Mouse (Mus musculus): ENCODE data around the gene Mrpl37. TPM values are rescaled to one million over a fixed set of nuclear protein-coding genes. Genes with fewer than 3 reads are reported as not detected.

Mrpl37 gene
- polyA plus RNA-seq, 1 experiment from 2014 or later: 87.8 TPM

DNA sequence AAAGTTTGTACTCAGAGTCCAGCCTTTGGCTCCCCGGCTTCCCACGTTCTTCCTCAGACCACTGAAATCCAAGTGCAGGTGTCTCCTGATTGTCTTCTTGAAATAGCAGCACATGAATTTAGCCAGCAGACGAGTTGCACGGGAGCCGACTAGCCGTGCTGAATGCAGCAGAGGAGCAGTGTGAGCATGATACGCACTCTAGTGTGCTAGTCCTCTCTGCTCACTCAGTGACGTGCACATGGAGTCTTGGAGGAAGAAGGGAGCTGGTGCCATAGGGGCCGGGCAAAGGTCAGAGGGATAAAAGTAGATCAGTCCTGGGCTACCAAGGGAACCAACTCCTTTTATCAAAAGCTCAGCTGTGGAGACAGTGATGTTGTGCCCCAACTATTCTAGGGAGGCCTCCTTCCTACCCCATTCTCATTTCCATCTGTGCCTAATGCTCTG is 52.8 kb downstream of the Mrpl37 start:
- Histone ChIP-seq H3K4me1 (peaks cover 70% of the 10 kb centered on the region), H3K36me3 (peaks cover 11% of the 10 kb centered on the region; the same call in 1 of the 2 replicates), H3K27ac (peak overlapping the region; percentile 71), H3K9ac (no peak overlapping the region), H3K9me3 (no peaks in the 10 kb centered on the region), H3K4me2 (no peak overlapping the region), H3K27me3 (no peaks in the 10 kb centered on the region), H3K4me3 (no peak overlapping the region)
- 62% methylated on average over 9 of the region's 9 CpGs for whole genome bisulfite sequencing
- no peak for ATAC-seq (ENCODE audit: insufficient number of reproducible peaks, low FRiP score, low TSS enrichment, low read depth)

DNA sequence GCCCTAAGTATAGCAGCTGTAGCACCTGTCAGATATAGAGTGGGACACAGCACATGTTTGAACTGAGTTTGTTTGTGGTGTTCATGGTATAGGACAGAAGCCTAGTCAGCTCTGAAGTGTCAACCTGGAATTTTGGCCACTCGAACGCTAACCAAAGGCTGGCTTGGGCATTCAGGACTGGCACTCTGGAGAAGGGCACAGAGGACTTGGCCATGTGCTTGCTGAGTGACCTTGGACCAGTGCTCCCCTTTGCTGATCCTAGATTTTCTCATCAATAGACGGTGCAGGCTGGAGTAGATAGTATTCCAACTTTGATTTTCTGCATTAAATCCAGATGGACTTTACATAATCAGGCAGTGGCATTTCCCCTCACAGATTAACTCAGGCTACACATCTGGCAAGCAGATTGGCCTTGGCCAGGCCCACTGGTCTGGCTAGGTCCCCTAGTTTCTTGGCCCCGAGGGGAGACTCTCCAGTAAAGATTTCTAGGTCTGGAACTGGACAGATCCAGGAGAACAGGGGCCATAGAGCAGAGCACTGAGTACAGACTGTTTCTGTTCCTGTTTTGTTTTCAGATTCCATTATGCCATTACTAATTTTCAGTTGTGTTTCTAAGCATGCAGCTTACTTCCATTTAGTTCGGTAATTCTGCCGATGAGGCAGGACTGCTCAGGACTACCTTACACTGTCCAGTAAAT is 53.4 kb downstream of the Mrpl37 start:
- peak overlapping the region; percentile 71 for H3K27ac ChIP-seq
- no peaks in the 10 kb centered on the region for H3K9me3 ChIP-seq
- peaks cover 11% of the 10 kb centered on the region; the same call in 1 of the 2 replicates for H3K36me3 ChIP-seq
- no peak overlapping the region for H3K4me3 ChIP-seq
- WGBS: 48% methylated on average over 6 of the region's 6 CpGs
- H3K9ac ChIP-seq: no peak overlapping the region
- H3K27me3 ChIP-seq: no peaks in the 10 kb centered on the region
- no peak for ATAC-seq (ENCODE audit: insufficient number of reproducible peaks, low FRiP score, low TSS enrichment, low read depth)
- no peak overlapping the region for H3K4me2 ChIP-seq
- peaks cover 64% of the 10 kb centered on the region for H3K4me1 ChIP-seq

DNA sequence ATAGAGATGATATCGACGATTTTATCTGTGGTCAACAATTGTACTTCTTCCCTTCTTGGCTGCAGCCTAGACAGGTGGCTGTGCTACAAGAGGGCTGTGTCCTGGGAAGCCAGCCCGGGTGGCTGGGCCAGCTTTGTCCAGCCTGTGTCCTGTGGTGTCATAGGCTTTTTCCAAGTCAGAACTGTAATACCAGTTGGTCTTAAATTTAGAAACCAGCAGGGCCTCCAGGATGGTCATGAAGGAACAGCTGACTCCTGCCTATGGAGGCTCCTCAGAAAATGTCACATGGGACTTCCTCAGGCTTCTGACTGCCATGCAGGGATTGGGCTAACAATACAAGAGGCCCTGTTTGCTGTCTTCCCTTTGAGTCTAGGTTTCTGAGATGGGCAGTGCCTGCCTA is 54.1 kb downstream of the Mrpl37 start:
- Histone ChIP-seq H3K36me3 (peaks cover 11% of the 10 kb centered on the region; the same call in 1 of the 2 replicates), H3K9ac (no peak overlapping the region), H3K4me2 (no peak overlapping the region), H3K4me3 (no peak overlapping the region), H3K27me3 (no peaks in the 10 kb centered on the region), H3K9me3 (no peaks in the 10 kb centered on the region), H3K4me1 (peaks cover 57% of the 10 kb centered on the region), H3K27ac (peak overlapping the region; percentile 71)
- 83% methylated on average over 3 of the region's 3 CpGs for WGBS
- ATAC-seq (ENCODE audit: insufficient number of reproducible peaks, low FRiP score, low TSS enrichment, low read depth): no peak

GRCm38 (mm10) chr4:107012005-107012478 is 54.6 kb downstream of the Mrpl37 start:
- peaks cover 11% of the 10 kb centered on the region; the same call in 1 of the 2 replicates for H3K36me3 ChIP-seq
- H3K4me2 ChIP-seq: no peak overlapping the region
- no peaks in the 10 kb centered on the region for H3K9me3 ChIP-seq
- H3K4me3 ChIP-seq: no peak overlapping the region
- no peak for ATAC-seq (ENCODE audit: insufficient number of reproducible peaks, low FRiP score, low TSS enrichment, low read depth)
- 57% methylated on average over 13 of the region's 13 CpGs for WGBS
- peaks cover 52% of the 10 kb centered on the region for H3K4me1 ChIP-seq
- no peaks in the 10 kb centered on the region for H3K27me3 ChIP-seq
- H3K27ac ChIP-seq: peak overlapping the region; percentile 71
- no peak overlapping the region for H3K9ac ChIP-seq

- peaks cover 11% of the 10 kb centered on the region; the same call in 1 of the 2 replicates for H3K36me3 ChIP-seq
- no peak overlapping the region for H3K9ac ChIP-seq
- peaks cover 50% of the 10 kb centered on the region for H3K4me1 ChIP-seq
- no peaks in the 10 kb centered on the region for H3K27me3 ChIP-seq
- no peak overlapping the region for H3K4me3 ChIP-seq
- no peak overlapping the region for H3K4me2 ChIP-seq
- WGBS: 80% methylated on average over 8 of the region's 8 CpGs
- ATAC-seq (ENCODE audit: insufficient number of reproducible peaks, low FRiP score, low TSS enrichment, low read depth): no peak
- H3K9me3 ChIP-seq: no peaks in the 10 kb centered on the region
- H3K27ac ChIP-seq: peak overlapping the region; percentile 71; the same call in 1 of the 2 replicates
Observed at GRCm38 (mm10) chr4:107011325-107012004, 55.2 kb downstream of the Mrpl37 start.

- no peak overlapping the region for H3K4me3 ChIP-seq
- H3K9ac ChIP-seq: no peak overlapping the region
- no peak overlapping the region for H3K27ac ChIP-seq
- H3K4me2 ChIP-seq: no peak overlapping the region
- peaks cover 11% of the 10 kb centered on the region; the same call in 1 of the 2 replicates for H3K36me3 ChIP-seq
- no peak for ATAC-seq (ENCODE audit: insufficient number of reproducible peaks, low FRiP score, low TSS enrichment, low read depth)
- 85% methylated on average over 7 of the region's 7 CpGs for WGBS
- peaks cover 48% of the 10 kb centered on the region for H3K4me1 ChIP-seq
- H3K9me3 ChIP-seq: no peaks in the 10 kb centered on the region
- H3K27me3 ChIP-seq: no peaks in the 10 kb centered on the region
Observed at GRCm38 (mm10) chr4:107009548-107009947, 57.1 kb downstream of the Mrpl37 start.

DNA sequence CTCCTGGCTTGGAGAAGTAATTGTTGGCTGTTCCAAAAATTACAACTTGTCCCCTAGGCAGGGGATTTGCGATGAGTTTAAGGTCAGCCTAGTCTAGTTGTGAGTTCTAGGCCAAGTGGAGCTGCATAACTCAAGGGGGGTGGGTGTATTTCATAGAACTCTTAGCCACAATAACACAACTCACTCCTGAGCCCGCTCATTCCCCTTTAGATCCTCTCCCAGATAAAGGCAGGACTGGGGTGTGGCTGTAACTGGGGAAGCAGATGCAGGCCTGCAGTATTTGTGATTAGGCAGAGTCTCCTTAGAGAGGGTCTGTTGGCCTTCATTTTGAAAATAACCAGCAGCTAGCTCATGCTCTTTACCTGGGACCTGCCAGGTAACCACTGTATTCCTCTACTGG is 58.5 kb downstream of the Mrpl37 start:
- Histone ChIP-seq H3K9ac (no peak overlapping the region), H3K36me3 (peaks cover 11% of the 10 kb centered on the region; the same call in 1 of the 2 replicates), H3K4me2 (no peak overlapping the region), H3K27me3 (no peaks in the 10 kb centered on the region), H3K4me3 (no peak overlapping the region), H3K9me3 (no peaks in the 10 kb centered on the region), H3K27ac (no peak overlapping the region), H3K4me1 (peaks cover 41% of the 10 kb centered on the region)
- ATAC-seq (ENCODE audit: insufficient number of reproducible peaks, low FRiP score, low TSS enrichment, low read depth): no peak
- WGBS: 77% methylated on average over 2 of the region's 2 CpGs

DNA sequence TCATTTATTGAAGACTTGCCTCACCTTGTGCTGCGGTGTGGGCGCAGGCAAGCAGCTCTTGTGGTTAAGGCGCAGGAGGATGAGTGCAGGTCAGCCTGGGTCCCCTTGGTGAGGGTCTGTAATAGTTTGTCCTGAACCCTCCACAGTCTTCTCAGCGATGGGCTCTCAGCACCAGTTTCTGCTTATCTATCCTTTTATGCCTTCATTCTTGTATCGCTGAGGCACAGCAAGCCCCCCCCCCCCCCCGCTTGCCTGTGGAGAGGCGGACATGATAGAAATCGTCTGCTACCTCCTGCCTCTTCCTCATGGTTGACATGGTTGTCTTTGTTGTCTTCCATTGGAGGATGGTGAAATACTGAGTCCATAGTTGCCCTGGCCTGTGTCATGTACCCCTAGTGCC is 59.3 kb downstream of the Mrpl37 start:
- no peak overlapping the region for H3K27ac ChIP-seq
- peaks cover 39% of the 10 kb centered on the region for H3K4me1 ChIP-seq
- H3K27me3 ChIP-seq: no peaks in the 10 kb centered on the region
- H3K4me2 ChIP-seq: no peak overlapping the region
- H3K9ac ChIP-seq: no peak overlapping the region
- H3K9me3 ChIP-seq: no peaks in the 10 kb centered on the region
- ATAC-seq (ENCODE audit: insufficient number of reproducible peaks, low FRiP score, low TSS enrichment, low read depth): no peak
- 90% methylated on average over 8 of the region's 8 CpGs for whole genome bisulfite sequencing
- H3K36me3 ChIP-seq: peaks cover 11% of the 10 kb centered on the region; the same call in 1 of the 2 replicates
- H3K4me3 ChIP-seq: no peak overlapping the region

- H3K9me3 ChIP-seq: no peaks in the 10 kb centered on the region
- peaks cover 39% of the 10 kb centered on the region for H3K4me1 ChIP-seq
- peaks cover 11% of the 10 kb centered on the region; the same call in 1 of the 2 replicates for H3K36me3 ChIP-seq
- no peak overlapping the region for H3K9ac ChIP-seq
- no peak overlapping the region for H3K4me2 ChIP-seq
- H3K4me3 ChIP-seq: no peak overlapping the region
- H3K27ac ChIP-seq: no peak overlapping the region
- ATAC-seq (ENCODE audit: insufficient number of reproducible peaks, low FRiP score, low TSS enrichment, low read depth): no peak
- WGBS: 91% methylated on average over 6 of the region's 6 CpGs
- no peaks in the 10 kb centered on the region for H3K27me3 ChIP-seq
Observed at GRCm38 (mm10) chr4:107006807-107007206, 59.9 kb downstream of the Mrpl37 start.

- H3K9me3 ChIP-seq: no peaks in the 10 kb centered on the region
- H3K4me2 ChIP-seq: no peak overlapping the region
- ATAC-seq (ENCODE audit: insufficient number of reproducible peaks, low FRiP score, low TSS enrichment, low read depth): no peak
- no peak overlapping the region for H3K27ac ChIP-seq
- H3K4me3 ChIP-seq: no peak overlapping the region
- WGBS: 54% methylated on average over 4 of the region's 4 CpGs
- no peaks in the 10 kb centered on the region for H3K27me3 ChIP-seq
- H3K36me3 ChIP-seq: peaks cover 11% of the 10 kb centered on the region; the same call in 1 of the 2 replicates
- H3K4me1 ChIP-seq: peaks cover 42% of the 10 kb centered on the region
- no peak overlapping the region for H3K9ac ChIP-seq
Observed at GRCm38 (mm10) chr4:107006229-107006628, 60.4 kb downstream of the Mrpl37 start.

All from limb, embryonic 15.5 days (tissue).